Comparison of ENCODE assay signal across 8 mouse cellular contexts in the genomic region with DNA sequence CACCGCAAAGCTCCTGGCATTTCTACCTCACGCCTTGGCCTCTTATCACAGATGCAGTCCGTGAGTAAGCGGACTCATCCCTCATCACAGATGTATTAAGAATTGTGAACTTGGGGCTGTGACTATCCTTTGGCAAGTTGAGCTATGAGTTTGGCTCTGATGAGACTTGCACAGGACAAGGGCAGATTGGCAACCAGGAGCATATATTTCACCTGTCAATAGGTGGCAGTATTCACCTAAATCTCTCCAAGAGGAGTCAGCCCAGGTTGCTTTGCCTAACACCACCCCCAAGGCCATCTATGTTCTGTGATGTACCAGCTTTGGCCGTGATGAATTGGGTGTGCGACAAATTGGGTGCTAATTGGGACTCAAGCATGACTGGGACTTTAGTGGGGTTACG.
A peak's percentile ranks its signal among the peaks of the same experiment; 100 is the strongest.
DNase-seq lines count a peak whose midpoint lies in the region; ATAC-seq and TF ChIP-seq lines count a peak whose summit lies in the region.
"Had no signal": no experiment of that assay in that cellular context is flagged by ENCODE, and none has a peak within 500 bp of the region (broad histone marks: within the 10 kb centered on the region; RNA-seq: fewer than 3 reads in every experiment).

No protein-coding gene starts in this region.

- TF ChIP-seq CTCF in cortical plate, adult 2 months (IDR thresholded peaks at IDR 0.05; ENCODE audit: extremely low read depth, insufficient read depth, low read length), result peak; percentile 69

- no peak for ATAC-seq in hindbrain, embryonic 14.5 days (ENCODE audit: low FRiP score)
- ATAC-seq in midbrain, embryonic 12.5 days (ENCODE audit: low FRiP score, low read depth), result peak; percentile 64

- DNase-seq in 3134 (ENCODE audit: extremely low read depth, insufficient read length, low spot score), result peak; percentile 8
- DNase-seq in A20 (ENCODE audit: low read depth, low spot score), result peak; percentile 7
- DNase-seq in hindbrain, embryonic 14.5 days (ENCODE audit: low spot score), result peak; percentile 68
- DNase-seq in layer of hippocampus, postnatal 36 days, result peak; percentile 6 to 20
- DNase-seq in thymus, postnatal 14 days, result no peak

- H3K4me2 ChIP-seq in hindbrain, embryonic 14.5 days (replicated peaks), result no peak overlapping the region
- H3K4me2 ChIP-seq in midbrain, embryonic 12.5 days (replicated peaks), result no peak overlapping the region

- no peaks in the 10 kb centered on the region for H3K27me3 ChIP-seq in hindbrain, embryonic 14.5 days (ENCODE audit: control insufficient read depth, insufficient read depth, low read length)
- no peaks in the 10 kb centered on the region for H3K27me3 ChIP-seq in midbrain, embryonic 12.5 days

- H3K4me3 ChIP-seq in cortical plate, adult 2 months (ENCODE audit: insufficient read depth, low read length), result no peak overlapping the region
- H3K4me3 ChIP-seq in hindbrain, embryonic 14.5 days (replicated peaks; ENCODE audit: low read length), result no peak overlapping the region
- H3K4me3 ChIP-seq in midbrain, embryonic 12.5 days, result no peak overlapping the region

- TF ChIP-seq POLR2A in cortical plate, adult 2 months (IDR thresholded peaks at IDR 0.05; ENCODE audit: extremely low read depth, insufficient read depth, low read length), result no peak

- H3K9ac ChIP-seq in hindbrain, embryonic 14.5 days, result no peak overlapping the region
- no peak overlapping the region for H3K9ac ChIP-seq in midbrain, embryonic 12.5 days (replicated peaks)

- peaks cover 9% of the 10 kb centered on the region for H3K9me3 ChIP-seq in hindbrain, embryonic 14.5 days (ENCODE audit: control insufficient read depth, low read length)
- peaks cover 5% of the 10 kb centered on the region; the same call in 1 of the 2 replicates for H3K9me3 ChIP-seq in midbrain, embryonic 12.5 days

- no peaks in the 10 kb centered on the region for H3K36me3 ChIP-seq in hindbrain, embryonic 14.5 days (replicated peaks; ENCODE audit: control insufficient read depth, insufficient read depth)
- no peaks in the 10 kb centered on the region for H3K36me3 ChIP-seq in midbrain, embryonic 12.5 days

- H3K27ac ChIP-seq in cortical plate, adult 2 months (ENCODE audit: insufficient read depth, low read length), result no peak overlapping the region
- no peak overlapping the region for H3K27ac ChIP-seq in hindbrain, embryonic 14.5 days
- H3K27ac ChIP-seq in midbrain, embryonic 12.5 days (replicated peaks), result no peak overlapping the region
- H3K27ac ChIP-seq: macrophage had no signal

- H3K4me1 ChIP-seq in cortical plate, adult 2 months (ENCODE audit: control insufficient read depth, insufficient read depth, low read length), result no peaks in the 10 kb centered on the region
- no peaks in the 10 kb centered on the region; the same call in 1 of the 2 replicates for H3K4me1 ChIP-seq in hindbrain, embryonic 14.5 days (replicated peaks; ENCODE audit: control insufficient read depth, insufficient read depth, low read length)
- H3K4me1 ChIP-seq in midbrain, embryonic 12.5 days, result peaks cover 16% of the 10 kb centered on the region

- 43% methylated on average over 7 of the region's 7 CpGs for WGBS in hindbrain, embryonic 14.5 days
- 47% methylated on average over 7 of the region's 7 CpGs for WGBS in midbrain, embryonic 12.5 days
